Mouse (Mus musculus): Measurements from ENCODE around the gene Atp7b. TPM values are rescaled to one million over a fixed set of nuclear protein-coding genes. Genes with fewer than 3 reads are reported as not detected.

Atp7b gene
- polyA plus RNA-seq, 1 experiment from 2014 or later: 8.4 TPM

DNA sequence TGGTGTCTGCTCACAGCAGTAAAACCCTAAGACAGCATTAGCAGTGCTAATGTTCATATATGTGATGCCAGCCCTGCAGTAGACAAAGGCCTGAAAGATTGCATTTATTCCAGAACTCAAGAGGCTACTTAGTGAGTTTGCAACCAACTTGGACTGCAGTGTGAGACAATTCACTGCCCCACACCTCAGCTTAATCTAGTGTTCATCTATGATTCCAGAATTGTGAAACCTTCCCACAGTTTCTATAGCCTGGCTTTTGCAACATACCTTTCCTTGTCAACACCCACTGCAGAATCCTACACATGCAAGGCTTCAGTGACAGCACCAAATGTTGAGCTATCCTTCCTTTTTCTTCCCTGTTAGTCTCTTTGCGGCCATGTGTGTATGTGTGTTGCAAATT is 93.5 kb downstream of the Atp7b start:
- Histone ChIP-seq H3K27ac (no peak overlapping the region), H3K4me2 (no peak overlapping the region), H3K9ac (no peak overlapping the region), H3K9me3 (no peaks in the 10 kb centered on the region), H3K27me3 (replicated peaks) (no peaks in the 10 kb centered on the region), H3K4me1 (no peaks in the 10 kb centered on the region), H3K4me3 (replicated peaks) (no peak overlapping the region), H3K36me3 (no peaks in the 10 kb centered on the region)
- ATAC-seq (ENCODE audit: insufficient read depth, low FRiP score, low read depth): no peak
- WGBS: 69% methylated on average over 1 of the region's 1 CpGs

DNA sequence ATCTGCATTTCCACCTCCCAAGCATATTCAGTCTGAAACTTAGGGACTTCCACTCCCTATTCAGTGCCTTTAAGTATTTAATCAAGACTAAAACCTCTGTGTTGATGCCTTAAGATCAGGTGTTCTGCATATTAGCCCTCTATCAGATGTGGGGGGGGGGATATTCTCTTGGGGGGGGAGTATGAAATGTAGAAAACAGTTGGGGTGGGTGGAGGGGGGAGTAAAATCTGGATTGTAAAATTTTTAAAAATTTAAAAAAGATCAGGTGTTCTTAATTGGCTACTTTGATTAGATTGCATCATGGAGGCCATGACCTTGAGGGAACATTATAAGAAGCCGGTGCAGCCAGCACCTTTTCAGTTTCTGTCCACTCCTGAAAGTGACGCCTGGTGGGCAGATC is 101.7 kb downstream of the Atp7b start, which contains the start of gene Fam90a1a:
Gene Fam90a1a, plus strand, starts transcription at position 301 of the 400 bp plus-strand sequence.
- Histone ChIP-seq H3K4me3 (replicated peaks) (no peak within 1 kb of the TSS), H3K27me3 (replicated peaks) (no peaks in the 10 kb centered on the region), H3K27ac (no peak within 1 kb of the TSS), H3K4me1 (no peaks in the 10 kb centered on the region), H3K9ac (no peak within 1 kb of the TSS), H3K36me3 (no peaks in the 10 kb centered on the region), H3K4me2 (no peak within 1 kb of the TSS), H3K9me3 (no peaks in the 10 kb centered on the region)
- WGBS: 71% methylated on average over 2 of the region's 2 CpGs
- no peak for ATAC-seq (ENCODE audit: insufficient read depth, low FRiP score, low read depth)

DNA sequence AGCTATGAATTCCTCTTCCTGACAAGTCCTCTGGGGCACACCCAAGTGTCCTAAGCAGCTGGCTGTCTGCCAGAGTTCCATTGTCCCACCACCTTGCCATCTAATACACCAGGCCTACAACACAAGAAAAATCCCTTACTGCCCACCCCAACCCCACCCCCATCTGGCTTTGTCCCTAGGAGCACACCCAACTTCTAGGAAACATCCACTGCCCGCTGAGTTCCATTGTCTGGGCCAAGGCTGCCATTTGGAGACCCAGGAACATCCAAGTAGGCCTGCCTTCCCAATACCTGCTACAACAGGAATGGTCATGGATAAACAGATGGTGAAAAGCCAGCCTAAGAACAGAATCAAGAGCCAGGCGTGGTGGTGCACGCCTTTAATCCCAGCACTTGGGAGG is 103.8 kb downstream of the Atp7b start:
- no peak for ATAC-seq (ENCODE audit: insufficient read depth, low FRiP score, low read depth)
- H3K4me3 ChIP-seq (replicated peaks): no peak overlapping the region

DNA sequence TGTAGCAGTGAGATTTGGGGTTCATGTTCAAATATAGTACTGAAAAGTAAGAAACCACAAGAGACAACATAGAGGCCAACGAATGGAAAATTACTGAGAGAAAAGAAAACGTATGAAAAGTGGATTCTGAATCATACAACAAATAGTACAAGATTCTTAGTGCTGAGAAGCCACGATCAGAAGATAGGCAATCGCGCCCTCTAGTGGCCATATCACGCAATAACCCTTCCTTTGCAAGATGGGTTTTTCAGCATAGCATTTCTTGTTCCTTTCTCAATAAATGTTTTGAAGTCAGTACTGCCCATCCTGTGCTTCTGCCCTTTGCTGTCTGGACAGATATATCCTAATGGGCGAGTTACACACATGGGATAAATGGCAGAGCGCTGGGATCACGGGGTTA is 104.8 kb downstream of the Atp7b start:
- H3K4me3 ChIP-seq (replicated peaks): no peak overlapping the region
- no peak overlapping the region for H3K27ac ChIP-seq
- H3K4me1 ChIP-seq: no peaks in the 10 kb centered on the region
- no peak overlapping the region for H3K9ac ChIP-seq
- H3K27me3 ChIP-seq (replicated peaks): no peaks in the 10 kb centered on the region
- no peaks in the 10 kb centered on the region for H3K36me3 ChIP-seq
- 7% methylated on average over 9 of the region's 9 CpGs for WGBS
- no peak for ATAC-seq (ENCODE audit: insufficient read depth, low FRiP score, low read depth)
- H3K4me2 ChIP-seq: no peak overlapping the region
- H3K9me3 ChIP-seq: no peaks in the 10 kb centered on the region

More for the DNA sequence above, 103.8 kb downstream of the Atp7b start:
- WGBS: 81% methylated on average over 3 of the region's 3 CpGs
- H3K4me1 ChIP-seq: no peaks in the 10 kb centered on the region
- H3K4me2 ChIP-seq: no peak overlapping the region
- no peaks in the 10 kb centered on the region for H3K36me3 ChIP-seq
- no peak overlapping the region for H3K27ac ChIP-seq
- no peaks in the 10 kb centered on the region for H3K9me3 ChIP-seq
- no peaks in the 10 kb centered on the region for H3K27me3 ChIP-seq (replicated peaks)
- H3K9ac ChIP-seq: no peak overlapping the region

- Histone ChIP-seq H3K4me1 (no peaks in the 10 kb centered on the region), H3K4me3 (replicated peaks) (no peak overlapping the region), H3K4me2 (no peak overlapping the region), H3K9ac (no peak overlapping the region), H3K36me3 (no peaks in the 10 kb centered on the region), H3K27me3 (replicated peaks) (no peaks in the 10 kb centered on the region), H3K9me3 (no peaks in the 10 kb centered on the region), H3K27ac (no peak overlapping the region)
- no peak for ATAC-seq (ENCODE audit: insufficient read depth, low FRiP score, low read depth)
- 67% methylated on average over 9 of the region's 9 CpGs for WGBS
Observed at GRCm38 (mm10) chr8:21947311-21948017, 112.6 kb downstream of the Atp7b start.

- H3K4me1 ChIP-seq: no peaks in the 10 kb centered on the region
- H3K9ac ChIP-seq: no peak within 1 kb of the TSS
- H3K4me3 ChIP-seq (replicated peaks): no peak within 1 kb of the TSS
- WGBS: 82% methylated on average over 6 of the region's 6 CpGs
- ATAC-seq (ENCODE audit: insufficient read depth, low FRiP score, low read depth): no peak
- no peak within 1 kb of the TSS for H3K4me2 ChIP-seq
- H3K27ac ChIP-seq: no peak within 1 kb of the TSS
- no peaks in the 10 kb centered on the region for H3K27me3 ChIP-seq (replicated peaks)
- no peaks in the 10 kb centered on the region for H3K9me3 ChIP-seq
- H3K36me3 ChIP-seq: no peaks in the 10 kb centered on the region
Observed at GRCm38 (mm10) chr8:21946462-21946861, 113.6 kb downstream of the Atp7b start, which contains the start of gene Defb13. Gene Defb13 (plus strand): TSS chr8:21946762.

Other genes with a start within 250 kb of the Atp7b start
- gene Defb50, start 236.8 kb downstream of the Atp7b start, polyA plus RNA-seq (2015; fragmentation: Nextera tagmentation; extraction: Ambion mirVana): not detected in 2 replicates
- not detected in 2 replicates for gene Defb2, start 220.4 kb downstream of the Atp7b start, polyA plus RNA-seq (2015; fragmentation: Nextera tagmentation; extraction: Ambion mirVana)
- not detected in 2 replicates for gene Defb10, start 201.4 kb downstream of the Atp7b start, polyA plus RNA-seq (2015; fragmentation: Nextera tagmentation; extraction: Ambion mirVana)
- gene Defb9, start 174.9 kb downstream of the Atp7b start, polyA plus RNA-seq (2015; fragmentation: Nextera tagmentation; extraction: Ambion mirVana): not detected in 2 replicates
- gene Defb11, start 153.9 kb downstream of the Atp7b start, polyA plus RNA-seq (2015; fragmentation: Nextera tagmentation; extraction: Ambion mirVana): not detected in 2 replicates
- gene Defb15, start 127.6 kb downstream of the Atp7b start, polyA plus RNA-seq (2015; fragmentation: Nextera tagmentation; extraction: Ambion mirVana): not detected in 2 replicates
- not detected in 2 replicates for gene Defb35, start 122.0 kb downstream of the Atp7b start, polyA plus RNA-seq (2015; fragmentation: Nextera tagmentation; extraction: Ambion mirVana)
- gene Defb13, start 113.5 kb downstream of the Atp7b start, polyA plus RNA-seq (2015; fragmentation: Nextera tagmentation; extraction: Ambion mirVana): not detected in 2 replicates
- gene Fam90a1a, start 101.6 kb downstream of the Atp7b start, polyA plus RNA-seq (2015; fragmentation: Nextera tagmentation; extraction: Ambion mirVana): not detected in 2 replicates
- gene Ccdc70, start 90.5 kb downstream of the Atp7b start, polyA plus RNA-seq (2015; fragmentation: Nextera tagmentation; extraction: Ambion mirVana): not detected in 2 replicates
- 31.0 and 38.2 TPM in 2 replicates for gene Alg11, start 416 bp upstream of the Atp7b start, polyA plus RNA-seq (2015; fragmentation: Nextera tagmentation; extraction: Ambion mirVana)
- gene Nek5, start 64.7 kb upstream of the Atp7b start, polyA plus RNA-seq (2015; fragmentation: Nextera tagmentation; extraction: Ambion mirVana): 0.27 and 0.39 TPM in 2 replicates
- gene Nek3, start 106.1 kb upstream of the Atp7b start, polyA plus RNA-seq (2015; fragmentation: Nextera tagmentation; extraction: Ambion mirVana): 4.7 and 5.5 TPM in 2 replicates
- gene Ckap2, start 125.5 kb upstream of the Atp7b start, polyA plus RNA-seq (2015; fragmentation: Nextera tagmentation; extraction: Ambion mirVana): 42.1 and 50.1 TPM in 2 replicates
- 41.9 and 44.0 TPM in 2 replicates for gene Vps36, start 132.5 kb upstream of the Atp7b start, polyA plus RNA-seq (2015; fragmentation: Nextera tagmentation; extraction: Ambion mirVana)
- gene Thsd1, start 167.0 kb upstream of the Atp7b start, polyA plus RNA-seq (2015; fragmentation: Nextera tagmentation; extraction: Ambion mirVana): 9.5 and 10.4 TPM in 2 replicates
- not detected in 2 replicates for gene Tpte, start 223.1 kb upstream of the Atp7b start, polyA plus RNA-seq (2015; fragmentation: Nextera tagmentation; extraction: Ambion mirVana)

Data from stomach, embryonic 15.5 days (tissue).